In genomic region chr3:95687168-95687523, GRCm38 (mm10) we compare ENCODE assay signal across 8 mouse cellular contexts. TPM values are rescaled to one million over a fixed set of nuclear protein-coding genes. Genes with fewer than 3 reads are reported as not detected.
DNase-seq lines count a peak whose midpoint lies in the region; ATAC-seq and TF ChIP-seq lines count a peak whose summit lies in the region.

No protein-coding gene starts in this region.

- peak overlapping the region; percentile 89 for H3K4me2 ChIP-seq in lung, embryonic 15.5 days
- peak overlapping the region; percentile 82 for H3K4me2 ChIP-seq in forebrain, embryonic 15.5 days (replicated peaks)
- H3K4me2 ChIP-seq in limb, embryonic 14.5 days (replicated peaks; ENCODE audit: low read depth, low read length, severe bottlenecking) = peak overlapping the region; percentile 86

- H3K27ac ChIP-seq in lung, embryonic 15.5 days = peak overlapping the region; percentile 84
- H3K27ac ChIP-seq in forebrain, embryonic 15.5 days (replicated peaks) = no peak overlapping the region
- H3K27ac ChIP-seq in limb, embryonic 14.5 days (replicated peaks; ENCODE audit: low read depth, low read length) = peak overlapping the region; percentile 26; the same call in 1 of the 2 replicates
- peak overlapping the region; percentile 22 for H3K27ac ChIP-seq in small intestine, adult 2 months (ENCODE audit: insufficient read depth, low read depth, low read length)

- H3K4me3 ChIP-seq in lung, embryonic 15.5 days = peak overlapping the region; percentile 52
- H3K4me3 ChIP-seq in forebrain, embryonic 15.5 days = peak overlapping the region; percentile 33
- H3K4me3 ChIP-seq in limb, embryonic 14.5 days (replicated peaks; ENCODE audit: low read length) = peak overlapping the region; percentile 48
- H3K4me3 ChIP-seq in small intestine, adult 2 months (ENCODE audit: low read depth, low read length) = peak overlapping the region; percentile 69

- peaks cover 57% of the 10 kb centered on the region for H3K4me1 ChIP-seq in lung, embryonic 15.5 days
- peaks cover 20% of the 10 kb centered on the region for H3K4me1 ChIP-seq in forebrain, embryonic 15.5 days
- peaks cover 27% of the 10 kb centered on the region for H3K4me1 ChIP-seq in limb, embryonic 14.5 days (ENCODE audit: control insufficient read depth, insufficient read depth, low read length)
- 0 out of 2 replicates have a peak, but pooled peaks cover 3% of the 10 kb centered on the region for H3K4me1 ChIP-seq in small intestine, adult 2 months (ENCODE audit: control insufficient read depth, insufficient read depth, insufficient read length, low read length)

- 0 out of 2 replicates have a peak, but pooled peaks have one; percentile 10 for ATAC-seq in lung, embryonic 15.5 days (ENCODE audit: borderline replicate concordance, extremely low read depth, low FRiP score, low TSS enrichment)
- peak; percentile 9; the same call in 1 of the 2 replicates for ATAC-seq in forebrain, embryonic 15.5 days (replicated peaks)
- ATAC-seq in limb, embryonic 14.5 days (ENCODE audit: low FRiP score, low read depth) = no peak; the same call in 1 of the 2 replicates
- ATAC-seq in monocyte, adult 5-6 weeks (replicated peaks; ENCODE audit: insufficient number of reproducible peaks, low FRiP score, low TSS enrichment, poor library complexity, severe bottlenecking) = no peak

- peak overlapping the region; percentile 42 for H3K9ac ChIP-seq in lung, embryonic 15.5 days
- H3K9ac ChIP-seq in forebrain, embryonic 15.5 days (replicated peaks) = peak overlapping the region; percentile 29; the same call in 1 of the 2 replicates
- peak overlapping the region; percentile 62 for H3K9ac ChIP-seq in limb, embryonic 14.5 days (ENCODE audit: low read depth, low read length, severe bottlenecking)

- WGBS in lung, embryonic 15.5 days = 13% methylated on average over 4 of the region's 4 CpGs
- 16% methylated on average over 4 of the region's 4 CpGs for whole genome bisulfite sequencing in forebrain, embryonic 15.5 days
- WGBS in limb, embryonic 14.5 days = 15% methylated on average over 4 of the region's 4 CpGs
- 24% methylated on average over 4 of the region's 4 CpGs for WGBS in small intestine, adult 2 months

- TF ChIP-seq CTCF in small intestine, adult 2 months (IDR thresholded peaks at IDR 0.05; ENCODE audit: extremely low read depth, insufficient read length, insufficient replicate concordance, low read depth, low read length) = no peak

- H3K36me3 ChIP-seq in lung, embryonic 15.5 days = no peaks in the 10 kb centered on the region
- 0 out of 2 replicates have a peak, but pooled peaks cover 5% of the 10 kb centered on the region for H3K36me3 ChIP-seq in forebrain, embryonic 15.5 days
- H3K36me3 ChIP-seq in limb, embryonic 14.5 days (ENCODE audit: control insufficient read depth, insufficient read depth, low read length) = no peaks in the 10 kb centered on the region
- no peaks in the 10 kb centered on the region for H3K36me3 ChIP-seq in small intestine, adult 2 months (ENCODE audit: control insufficient read depth, insufficient read depth, low read length)

- no peak for DNase-seq in lung, postnatal 36 days
- DNase-seq in limb, embryonic 14.5 days (ENCODE audit: low spot score) = no peak
- no peak for DNase-seq in thymus, postnatal 0 days (ENCODE audit: low spot score)
- DNase-seq in adipocyte (ENCODE audit: low spot score) = no peak

- no peak for TF ChIP-seq POLR2A in limb, embryonic 14.5 days (IDR thresholded peaks at IDR 0.05; ENCODE audit: borderline replicate concordance, extremely low read depth, insufficient read depth, insufficient read length)
- no peak for TF ChIP-seq POLR2A in small intestine, adult 2 months (IDR thresholded peaks at IDR 0.05; ENCODE audit: low read depth, low read length)

- H3K27me3 ChIP-seq in lung, embryonic 15.5 days = no peaks in the 10 kb centered on the region
- no peaks in the 10 kb centered on the region for H3K27me3 ChIP-seq in forebrain, embryonic 15.5 days
- H3K27me3 ChIP-seq in limb, embryonic 14.5 days (ENCODE audit: control insufficient read depth, insufficient read depth, low read length) = no peaks in the 10 kb centered on the region
- no peaks in the 10 kb centered on the region for H3K27me3 ChIP-seq in small intestine, adult 2 months (ENCODE audit: control insufficient read depth, insufficient read depth, low read length)

- H3K9me3 ChIP-seq in lung, embryonic 15.5 days = no peaks in the 10 kb centered on the region
- no peaks in the 10 kb centered on the region for H3K9me3 ChIP-seq in forebrain, embryonic 15.5 days
- no peaks in the 10 kb centered on the region for H3K9me3 ChIP-seq in limb, embryonic 14.5 days (ENCODE audit: control insufficient read depth, low read length)

RNA-seq across cellular contexts. Expression of gene Adamtsl4, which starts 0.6 kb away (rescaled TPM):
- polyA plus RNA-seq in lung, embryonic 15.5 days (2015; fragmentation: Nextera tagmentation; extraction: Ambion mirVana) = 3.1 and 5.7 TPM in 2 replicates
- 0.45 and 0.56 TPM in 2 replicates for polyA plus RNA-seq in forebrain, embryonic 15.5 days (2015; fragmentation: Nextera tagmentation; extraction: Ambion mirVana)
- polyA plus RNA-seq in limb, embryonic 14.5 days (2012; rRNA removed) = 3.3 and 3.6 TPM in 2 replicates
- 2.8 and 3.4 TPM in 2 replicates for polyA plus RNA-seq in limb, embryonic 14.5 days (2014; fragmentation: Nextera tagmentation; extraction: Ambion mirVana)
- 6.4 and 8.2 TPM in 2 replicates for polyA plus RNA-seq in small intestine, adult 2 months (2012; rRNA removed)
- 0.91 and 2.0 TPM in 2 replicates for polyA plus RNA-seq in thymus, postnatal 0 days (2015; fragmentation: Nextera tagmentation; extraction: Ambion mirVana)
- total RNA-seq in monocyte, adult 5-6 weeks (2017) = 0.38 to 7.2 TPM (median 0.53 TPM) in 3 replicates

RNA-seq across cellular contexts. Expression of gene Mcl1, which starts 28.6 kb away (rescaled TPM):
- polyA plus RNA-seq in lung, embryonic 15.5 days (2015; fragmentation: Nextera tagmentation; extraction: Ambion mirVana) = 64.5 and 65.2 TPM in 2 replicates
- polyA plus RNA-seq in forebrain, embryonic 15.5 days (2015; fragmentation: Nextera tagmentation; extraction: Ambion mirVana) = 48.1 and 52.4 TPM in 2 replicates
- polyA plus RNA-seq in limb, embryonic 14.5 days (2012; rRNA removed) = 64.5 and 72.1 TPM in 2 replicates
- 67.8 and 73.5 TPM in 2 replicates for polyA plus RNA-seq in limb, embryonic 14.5 days (2014; fragmentation: Nextera tagmentation; extraction: Ambion mirVana)
- polyA plus RNA-seq in small intestine, adult 2 months (2012; rRNA removed) = 119 and 327 TPM in 2 replicates
- polyA plus RNA-seq in thymus, postnatal 0 days (2015; fragmentation: Nextera tagmentation; extraction: Ambion mirVana) = 81.3 and 91.3 TPM in 2 replicates
- total RNA-seq in monocyte, adult 5-6 weeks (2017) = 678 to 973 TPM (median 884 TPM) in 3 replicates

RNA-seq across cellular contexts. Expression of gene Ecm1, which starts 52.2 kb away (rescaled TPM):
- 16.9 and 20.4 TPM in 2 replicates for polyA plus RNA-seq in lung, embryonic 15.5 days (2015; fragmentation: Nextera tagmentation; extraction: Ambion mirVana)
- polyA plus RNA-seq in forebrain, embryonic 15.5 days (2015; fragmentation: Nextera tagmentation; extraction: Ambion mirVana) = 8.7 and 9.3 TPM in 2 replicates
- 16.2 and 21.9 TPM in 2 replicates for polyA plus RNA-seq in limb, embryonic 14.5 days (2012; rRNA removed)
- polyA plus RNA-seq in limb, embryonic 14.5 days (2014; fragmentation: Nextera tagmentation; extraction: Ambion mirVana) = 11.8 and 12.5 TPM in 2 replicates
- polyA plus RNA-seq in small intestine, adult 2 months (2012; rRNA removed) = 157 and 174 TPM in 2 replicates
- polyA plus RNA-seq in thymus, postnatal 0 days (2015; fragmentation: Nextera tagmentation; extraction: Ambion mirVana) = 14.0 and 16.8 TPM in 2 replicates
- total RNA-seq in monocyte, adult 5-6 weeks (2017) = 1.6 to 7.1 TPM in 2 of 3 replicates, not detected in the other

Comparison
In these comparisons a context has a peak if more than half of its experiments do, and no peak if none do; other contexts are left out.
1. ATAC-seq: peak in lung, embryonic 15.5 days (single experiment) and forebrain, embryonic 15.5 days (single experiment); none in limb, embryonic 14.5 days (single experiment) and monocyte, adult 5-6 weeks (single experiment).
2. Peak in every context shown above with its lines, with median percentiles within 50 percentile points of each other: H3K4me2 ChIP-seq, H3K4me3 ChIP-seq and H3K9ac ChIP-seq.